Mouse (Mus musculus): ENCODE measurements at regions not wholly inside any gene's neighbourhood (a gene's known extent, or its start where the extent isn't known, plus 50 kb on each side); places are given as distances from the start of the nearest gene placed in this dataset.
A peak's percentile ranks its signal among the peaks of the same experiment; 100 is the strongest.

GRCm38 (mm10) chr15:69387466-69387865, 2886.8 kb upstream of the Lrrc6 start:
- DNase-seq: peak in 1 of 2 experiments; percentile 1

- no peak for DNase-seq
Measured at GRCm38 (mm10) chr15:69365440-69365839, 2864.7 kb upstream of the Lrrc6 start.

GRCm38 (mm10) chr15:69350053-69350739, 2849.5 kb upstream of the Lrrc6 start:
- no peak for DNase-seq

- DNase-seq: no peak
Measured at GRCm38 (mm10) chr15:69346065-69346464, 2845.4 kb upstream of the Lrrc6 start.

- no peak for DNase-seq
Measured at GRCm38 (mm10) chr15:69342759-69343158, 2842.0 kb upstream of the Lrrc6 start.

GRCm38 (mm10) chr15:69336491-69336890, 2835.8 kb upstream of the Lrrc6 start:
- DNase-seq: no peak

- DNase-seq: peak; percentile 3 to 37
Measured at GRCm38 (mm10) chr15:69326537-69326936, 2825.8 kb upstream of the Lrrc6 start.

- DNase-seq: no peak
Measured at GRCm38 (mm10) chr15:69303100-69303499, 2802.4 kb upstream of the Lrrc6 start.

GRCm38 (mm10) chr15:69291273-69291672, 2790.6 kb upstream of the Lrrc6 start:
- peak; percentile 8 to 13 for DNase-seq

GRCm38 (mm10) chr15:69275546-69276255, 2775.0 kb upstream of the Lrrc6 start:
- no peak for DNase-seq

GRCm38 (mm10) chr15:69274225-69274766, 2773.6 kb upstream of the Lrrc6 start:
- DNase-seq: no peak

GRCm38 (mm10) chr15:69273518-69273917, 2772.8 kb upstream of the Lrrc6 start:
- no peak for DNase-seq

GRCm38 (mm10) chr15:69261940-69262339, 2761.2 kb upstream of the Lrrc6 start:
- DNase-seq: no peak

- no peak for DNase-seq
Measured at GRCm38 (mm10) chr15:69257161-69257778, 2756.6 kb upstream of the Lrrc6 start.

- DNase-seq: no peak
Measured at GRCm38 (mm10) chr15:69253698-69254097, 2753.0 kb upstream of the Lrrc6 start.

- DNase-seq: no peak
Measured at GRCm38 (mm10) chr15:69252095-69252494, 2751.4 kb upstream of the Lrrc6 start.

GRCm38 (mm10) chr15:69246190-69246966, 2745.7 kb upstream of the Lrrc6 start:
- no peak for DNase-seq

GRCm38 (mm10) chr15:69235271-69235670, 2734.6 kb upstream of the Lrrc6 start:
- DNase-seq: no peak

- no peak for DNase-seq
Measured at GRCm38 (mm10) chr15:69224619-69225587, 2724.2 kb upstream of the Lrrc6 start.

- DNase-seq: no peak
Measured at GRCm38 (mm10) chr15:69223411-69223810, 2722.7 kb upstream of the Lrrc6 start.

GRCm38 (mm10) chr15:69222391-69222790, 2721.7 kb upstream of the Lrrc6 start:
- DNase-seq: no peak
